Mouse (Mus musculus) erythroblast, embryonic 14.5 days (primary cell): ENCODE results near the gene Galnt17.

ENCODE experiments used
- GATA1 ChIP-seq: IDR thresholded peaks from 2 replicates; pipeline ENCODE4 v1.6.1; 2012; ENCODE audit warnings: low read length, inconsistent platforms, mixed read lengths
- TAL1 ChIP-seq: IDR thresholded peaks from 3 replicates; pipeline ENCODE4 v1.6.1; 2012; ENCODE audit warnings: low read length, inconsistent platforms, mixed read lengths

DNA sequence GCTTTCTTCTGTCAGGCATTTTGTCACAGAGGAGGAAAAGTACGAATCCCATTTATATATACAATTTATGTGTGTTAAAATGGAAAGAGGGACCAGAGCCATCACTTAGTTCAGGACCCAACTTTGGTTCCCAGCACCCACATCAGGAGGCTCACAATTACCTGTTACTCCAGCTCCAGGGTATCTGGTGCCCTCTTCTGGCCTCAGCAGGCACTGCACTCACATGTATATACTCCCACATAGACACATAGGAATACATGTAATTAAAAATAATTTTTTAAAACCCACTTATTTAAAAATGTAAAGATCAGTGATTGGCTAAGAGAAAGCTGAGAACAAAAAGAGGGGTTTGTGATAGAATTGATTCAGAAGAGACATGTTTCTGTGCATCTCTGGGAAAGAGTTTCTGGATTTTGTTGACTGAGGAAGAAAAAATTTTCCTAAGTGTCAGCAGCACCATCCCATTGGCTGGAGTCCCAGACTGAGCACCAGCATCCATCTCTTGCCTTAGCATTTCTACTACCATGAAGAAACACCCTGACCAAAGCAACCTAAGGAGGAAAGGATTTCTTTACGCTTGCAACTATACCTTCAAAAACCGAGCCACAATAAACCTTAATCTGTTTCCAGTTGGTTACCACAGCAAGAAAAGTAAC is 381.0 kb downstream of the Galnt17 start:
- TF ChIP-seq GATA1 (no peak), TAL1 (no peak)
